Mouse (Mus musculus) C2C12 (cell line): ENCODE measurements around the gene Tbc1d9. TPM values are rescaled to one million over a fixed set of nuclear protein-coding genes. Genes with fewer than 3 reads are reported as not detected.
A peak's percentile ranks its signal among the peaks of the same experiment; 100 is the strongest.

Experiments
- H3K27me3 ChIP-seq: one replicate; pipeline ENCODE4 v1.6.1; 2011; ENCODE audit not compliant: control insufficient read depth, insufficient read depth, insufficient read length
- H3K36me3 ChIP-seq: one replicate; pipeline ENCODE4 v1.6.1; 2011; ENCODE audit not compliant: control insufficient read depth, insufficient read depth
- H3K4me3 ChIP-seq: one replicate; pipeline ENCODE4 v1.5.1; 2011; ENCODE audit warnings: mild to moderate bottlenecking, control low read depth; ENCODE audit not compliant: poor library complexity, insufficient read depth, severe bottlenecking
- H3K79me2 ChIP-seq: one replicate; pipeline ENCODE4 v1.6.1; 2011; ENCODE audit not compliant: control insufficient read depth, insufficient read depth
- H3K79me3 ChIP-seq: one replicate; pipeline ENCODE4 v1.6.1; 2011; ENCODE audit warnings: low read depth, control low read depth
- H3ac ChIP-seq: one replicate; pipeline ENCODE3; 2011; ENCODE audit warnings: low read depth; ENCODE audit not compliant: control insufficient read depth, insufficient read length
- CEBPB ChIP-seq: IDR thresholded peaks from one replicate; pipeline ENCODE4 v1.6.1; 2011; ENCODE audit warnings: low read depth, mild to moderate bottlenecking, control low read depth, moderate library complexity
- CTCF ChIP-seq: IDR thresholded peaks from one replicate; pipeline ENCODE4 v1.5.1; 2011; ENCODE audit not compliant: control insufficient read depth, insufficient read depth, insufficient read length
- FOSL1 ChIP-seq: IDR thresholded peaks from one replicate; pipeline ENCODE4 v1.8.0; 2011; ENCODE audit warnings: mild to moderate bottlenecking, low read length; ENCODE audit not compliant: poor library complexity, insufficient read depth, severe bottlenecking
- MAX ChIP-seq: IDR thresholded peaks from one replicate; pipeline ENCODE4 v1.6.1; 2011; ENCODE audit warnings: mild to moderate bottlenecking, control low read depth
- MYOD1 ChIP-seq: IDR thresholded peaks from one replicate; pipeline ENCODE4 v1.6.1; 2011; ENCODE audit warnings: low read depth; ENCODE audit not compliant: control insufficient read depth, insufficient read length
- MYOG ChIP-seq: IDR thresholded peaks from one replicate; pipeline ENCODE4 v1.6.1; 2011; ENCODE audit not compliant: control insufficient read depth, insufficient read length; ENCODE audit errors: extremely low read depth
- USF1 ChIP-seq: IDR thresholded peaks from one replicate; pipeline ENCODE4 v1.6.1; 2011; ENCODE audit warnings: low read depth, mild to moderate bottlenecking, control low read depth, moderate library complexity
- polyA plus RNA-seq: library from polyadenylated mRNA; unstranded; fragments of >200 nt; fragmentation: generic; extraction: Trizol; gene quantifications from one replicate; pipeline ENCODE4 v1.2.1, GENCODE M21; 2012; ENCODE audit warnings: missing spikeins

The Tbc1d9 gene
- polyA plus RNA-seq, 1 experiment, result 0.55 TPM

DNA sequence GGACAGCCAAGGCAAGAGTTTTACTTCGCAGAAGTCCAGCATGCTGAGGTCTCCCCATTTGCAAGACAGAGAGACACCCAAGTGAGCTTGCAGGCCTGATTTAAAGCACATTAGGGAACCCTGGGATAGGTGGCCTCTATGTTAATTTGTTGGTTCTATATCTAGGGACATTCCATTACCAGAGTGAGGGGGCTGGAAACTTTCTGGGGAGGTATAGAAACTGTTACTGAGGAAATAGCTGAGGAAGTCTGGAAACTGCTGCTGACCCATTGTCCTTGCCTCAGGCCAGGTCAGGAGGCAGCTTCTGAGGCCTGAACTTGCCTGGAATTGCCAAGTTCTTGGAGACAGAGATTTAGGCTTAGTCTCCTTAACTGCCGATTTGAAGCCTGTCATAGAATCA, 4.5 kb upstream of the Tbc1d9 start:
- no peaks in the 10 kb centered on the region for H3K79me2 ChIP-seq
- no peaks in the 10 kb centered on the region for H3K79me3 ChIP-seq
- TF ChIP-seq FOSL1, result no peak
- no peak for TF ChIP-seq MYOD1
- TF ChIP-seq CEBPB, result no peak
- no peak for TF ChIP-seq USF1
- no peak for TF ChIP-seq MAX
- no peak for TF ChIP-seq MYOG
- no peak for TF ChIP-seq CTCF
- H3ac ChIP-seq, result no peak overlapping the region
- peaks cover 6% of the 10 kb centered on the region for H3K27me3 ChIP-seq
- H3K36me3 ChIP-seq, result no peaks in the 10 kb centered on the region
- H3K4me3 ChIP-seq, result no peak overlapping the region

DNA sequence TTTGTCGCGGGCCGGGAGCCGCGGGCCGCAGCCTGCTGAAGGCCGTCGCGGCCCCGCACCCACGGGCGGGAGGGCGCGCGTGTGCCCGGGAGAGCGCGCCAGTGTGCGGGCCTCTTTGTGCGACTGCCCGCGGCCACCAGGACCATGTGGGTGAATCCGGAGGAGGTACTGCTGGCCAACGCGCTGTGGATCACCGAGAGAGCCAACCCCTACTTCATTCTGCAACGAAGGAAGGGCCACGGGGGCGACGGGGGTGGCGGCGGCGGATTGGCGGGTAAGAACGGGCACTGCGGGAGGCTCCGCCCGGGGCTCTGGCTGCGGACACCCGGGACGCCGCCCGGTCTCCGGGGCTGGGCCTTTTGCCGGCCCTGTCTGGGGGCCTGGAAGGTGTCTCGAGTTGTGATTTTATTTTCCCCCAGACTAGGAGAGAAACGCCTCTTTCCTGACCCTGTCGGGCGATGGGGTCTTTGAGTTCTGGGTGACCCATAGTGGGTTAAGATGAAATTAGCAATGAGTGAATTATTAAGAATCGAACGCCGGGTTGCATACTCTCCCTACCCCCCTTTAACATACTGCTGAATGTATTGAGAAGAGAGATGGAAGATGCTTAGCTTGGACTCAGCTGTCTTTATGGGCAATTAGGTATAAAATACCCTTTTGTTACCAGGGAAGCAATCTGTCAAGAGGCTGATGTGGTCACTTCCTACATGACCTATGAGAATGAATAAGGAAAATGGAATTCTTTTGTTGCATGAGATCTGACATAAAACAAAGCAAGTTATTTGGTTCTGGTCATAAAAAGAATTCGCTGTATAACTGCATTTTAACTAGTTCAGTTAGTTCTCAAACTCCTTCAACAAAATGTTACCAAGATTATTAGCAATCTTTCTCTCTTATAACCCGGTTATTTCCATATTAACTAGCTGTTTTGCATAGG, 1.0 kb downstream of the Tbc1d9 start, which contains the start of gene Gm10645:
Gene Gm10645 (minus strand): TSS at position 240 of the 937 bp plus-strand sequence.
- H3K36me3 ChIP-seq, result no peaks in the 10 kb centered on the region
- H3K4me3 ChIP-seq, result peak within 1 kb of the TSS; percentile 14
- H3K79me3 ChIP-seq, result no peaks in the 10 kb centered on the region
- TF ChIP-seq USF1 (no peak), CEBPB (no peak), FOSL1 (no peak), MYOG (no peak), MYOD1 (no peak), MAX (no peak), CTCF (no peak)
- peak within 1 kb of the TSS; percentile 56 for H3ac ChIP-seq
- no peaks in the 10 kb centered on the region for H3K79me2 ChIP-seq
- peaks cover 13% of the 10 kb centered on the region for H3K27me3 ChIP-seq

DNA sequence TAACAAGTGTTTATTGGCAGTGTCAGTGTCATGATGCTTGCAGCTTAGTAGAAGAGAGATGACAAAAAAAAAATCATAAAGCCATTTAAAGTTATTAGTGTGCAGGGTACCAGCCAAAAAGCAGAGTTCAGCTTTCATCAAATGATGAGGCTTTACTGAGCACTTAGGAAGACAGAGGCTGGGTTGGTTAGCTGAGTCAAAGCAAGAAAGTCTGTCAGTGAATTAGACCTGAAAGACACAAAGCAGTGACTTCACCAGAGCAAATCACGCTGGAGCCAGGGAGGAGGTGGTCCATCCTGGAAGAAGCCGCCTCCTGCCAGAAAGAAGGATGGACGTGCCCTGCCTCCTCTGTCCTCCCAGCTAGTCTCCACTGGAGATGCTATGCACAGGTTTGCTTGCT, 2.8 kb downstream of the Tbc1d9 start:
- H3ac ChIP-seq, result no peak overlapping the region
- no peak for TF ChIP-seq CEBPB
- H3K27me3 ChIP-seq, result peaks cover 13% of the 10 kb centered on the region
- H3K36me3 ChIP-seq, result no peaks in the 10 kb centered on the region
- no peak overlapping the region for H3K4me3 ChIP-seq
- no peaks in the 10 kb centered on the region for H3K79me3 ChIP-seq
- no peaks in the 10 kb centered on the region for H3K79me2 ChIP-seq

- no peaks in the 10 kb centered on the region for H3K36me3 ChIP-seq
- H3K4me3 ChIP-seq, result no peak overlapping the region
- H3K79me2 ChIP-seq, result no peaks in the 10 kb centered on the region
- TF ChIP-seq MYOD1 (no peak), MAX (no peak), USF1 (no peak), CTCF (no peak), FOSL1 (no peak), MYOG (no peak), CEBPB (no peak)
- no peaks in the 10 kb centered on the region for H3K79me3 ChIP-seq
- H3ac ChIP-seq, result no peak overlapping the region
- peaks cover 13% of the 10 kb centered on the region for H3K27me3 ChIP-seq
These were observed 4.0 kb downstream of the Tbc1d9 start for GRCm38 (mm10) chr8:83169127-83169526.

DNA sequence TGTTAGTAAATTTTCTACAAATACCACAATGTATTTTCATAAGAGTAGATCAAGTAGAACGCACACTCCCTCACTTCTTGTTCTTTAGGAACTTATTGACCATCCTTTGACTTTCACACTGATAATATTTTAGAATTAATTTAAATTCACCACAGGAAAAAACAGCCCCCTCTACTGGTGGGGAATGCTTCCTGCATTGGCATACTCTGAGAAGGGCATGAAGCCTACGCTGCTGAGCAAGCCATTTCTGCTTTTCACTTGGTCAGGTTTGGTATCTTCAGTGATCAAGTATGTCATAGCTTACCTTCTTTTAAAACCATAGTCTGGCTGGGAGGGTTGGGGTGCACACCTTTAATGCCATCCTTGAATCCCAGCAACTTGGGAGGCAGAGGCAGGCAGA, 4.6 kb downstream of the Tbc1d9 start:
- H3K79me3 ChIP-seq, result no peaks in the 10 kb centered on the region
- no peak overlapping the region for H3K4me3 ChIP-seq
- no peaks in the 10 kb centered on the region for H3K79me2 ChIP-seq
- H3ac ChIP-seq, result no peak overlapping the region
- H3K27me3 ChIP-seq, result peaks cover 13% of the 10 kb centered on the region
- no peak for TF ChIP-seq USF1
- TF ChIP-seq MYOG, result no peak
- TF ChIP-seq CEBPB, result no peak
- TF ChIP-seq MAX, result no peak
- no peak for TF ChIP-seq CTCF
- TF ChIP-seq MYOD1, result no peak
- no peak for TF ChIP-seq FOSL1
- H3K36me3 ChIP-seq, result no peaks in the 10 kb centered on the region
